Mouse (Mus musculus): Measurements from ENCODE around the gene Vwa8. TPM values are rescaled to one million over a fixed set of nuclear protein-coding genes. Genes with fewer than 3 reads are reported as not detected.
A peak's percentile ranks its signal among the peaks of the same experiment; 100 is the strongest.

Gene Vwa8
- polyA plus RNA-seq, 1 experiment from 2014 or later, result 13.9 TPM

DNA sequence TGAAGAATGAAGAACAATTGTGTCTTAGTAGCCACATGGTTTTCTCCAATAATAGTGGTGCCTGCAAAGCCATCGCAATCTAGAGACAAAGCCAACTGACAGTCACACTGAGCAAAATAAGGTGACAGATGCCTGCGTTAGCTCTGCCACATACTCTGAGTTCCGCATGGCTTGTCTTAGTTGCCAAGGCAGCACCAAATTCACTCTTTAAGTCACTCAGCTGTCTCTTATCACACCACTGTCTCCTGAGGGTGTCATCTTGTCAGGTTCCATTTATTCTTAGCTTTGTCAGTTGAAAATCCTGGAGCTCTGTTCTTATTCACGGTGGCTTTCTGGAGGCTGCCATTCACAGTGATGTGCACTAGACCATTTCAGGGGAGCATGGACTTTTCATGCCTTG, 17.7 kb upstream of the Vwa8 start:
- 85% methylated on average over 4 of the region's 4 CpGs for WGBS
- Histone ChIP-seq H3K4me1 (ENCODE audit: control insufficient read depth, insufficient read depth, low read length) (no peaks in the 10 kb centered on the region), H3K9ac (ENCODE audit: low read depth, low read length) (no peak overlapping the region), H3K4me3 (ENCODE audit: low read length) (no peak overlapping the region), H3K27ac (ENCODE audit: low read length) (no peak overlapping the region), H3K4me2 (ENCODE audit: low read depth, low read length) (no peak overlapping the region), H3K36me3 (ENCODE audit: control insufficient read depth, insufficient read depth, low read length) (no peaks in the 10 kb centered on the region), H3K9me3 (ENCODE audit: control insufficient read depth, low read length) (no peaks in the 10 kb centered on the region), H3K27me3 (replicated peaks; ENCODE audit: control insufficient read depth, insufficient read depth, low read length) (no peaks in the 10 kb centered on the region)
- ATAC-seq, result no peak

DNA sequence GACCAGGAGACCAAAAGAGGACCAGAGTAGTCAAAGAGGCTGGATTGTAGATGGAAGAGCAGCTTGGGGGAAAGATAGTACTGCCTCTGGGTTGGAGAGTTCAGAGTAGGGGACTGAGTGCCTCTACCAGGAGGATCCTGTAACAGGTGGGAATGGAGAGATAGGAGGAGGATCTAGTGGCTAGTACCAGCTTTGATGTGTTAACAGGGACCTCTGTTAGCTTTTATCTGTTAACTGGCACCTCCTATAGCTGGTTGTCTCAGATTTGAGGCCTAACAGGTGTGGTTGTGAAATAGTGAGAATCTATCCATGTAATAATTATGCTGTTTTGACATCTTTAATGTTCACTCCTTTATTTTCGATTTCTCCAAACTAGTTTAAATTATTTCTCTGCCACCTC, 904 bp upstream of the Vwa8 start:
- H3K4me3 ChIP-seq (ENCODE audit: low read length), result no peak overlapping the region
- no peak overlapping the region; the same call in 1 of the 2 replicates for H3K4me2 ChIP-seq (ENCODE audit: low read depth, low read length)
- no peak overlapping the region for H3K27ac ChIP-seq (ENCODE audit: low read length)
- ATAC-seq, result no peak
- peaks cover 11% of the 10 kb centered on the region for H3K4me1 ChIP-seq (ENCODE audit: control insufficient read depth, insufficient read depth, low read length)
- H3K36me3 ChIP-seq (ENCODE audit: control insufficient read depth, insufficient read depth, low read length), result no peaks in the 10 kb centered on the region
- WGBS, result 63% methylated on average over 1 of the region's 1 CpGs
- H3K9me3 ChIP-seq (ENCODE audit: control insufficient read depth, low read length), result no peaks in the 10 kb centered on the region
- H3K27me3 ChIP-seq (replicated peaks; ENCODE audit: control insufficient read depth, insufficient read depth, low read length), result no peaks in the 10 kb centered on the region
- H3K9ac ChIP-seq (ENCODE audit: low read depth, low read length), result no peak overlapping the region

DNA sequence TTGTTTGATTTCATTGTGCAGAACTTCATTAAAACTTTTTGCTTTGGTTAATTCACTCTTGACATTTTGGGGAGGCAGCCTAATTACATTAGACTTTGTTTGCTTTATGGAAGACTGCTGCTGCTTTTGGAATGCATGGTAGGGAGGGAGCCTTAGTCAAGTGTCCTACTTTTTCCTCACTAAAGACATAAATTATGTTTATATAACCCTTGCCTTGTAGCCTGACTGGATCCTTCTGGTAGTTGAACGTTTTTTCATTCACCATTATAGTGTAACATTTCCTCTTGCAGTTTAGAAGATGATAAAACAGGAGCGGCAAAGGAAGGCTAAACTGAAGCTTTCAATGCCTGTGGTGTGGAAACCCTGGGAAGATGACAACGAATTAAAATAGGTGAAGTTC, 375 bp upstream of the Vwa8 start:
- H3K9me3 ChIP-seq (ENCODE audit: control insufficient read depth, low read length), result no peaks in the 10 kb centered on the region
- peak overlapping the region; percentile 93 for H3K27ac ChIP-seq (ENCODE audit: low read length)
- no peak for ATAC-seq
- peak overlapping the region; percentile 97 for H3K4me3 ChIP-seq (ENCODE audit: low read length)
- H3K4me2 ChIP-seq (ENCODE audit: low read depth, low read length), result peak overlapping the region; percentile 87
- H3K9ac ChIP-seq (ENCODE audit: low read depth, low read length), result peak overlapping the region; percentile 97
- under 1% methylated on average over 3 of the region's 3 CpGs for WGBS
- peaks cover 11% of the 10 kb centered on the region for H3K4me1 ChIP-seq (ENCODE audit: control insufficient read depth, insufficient read depth, low read length)
- no peaks in the 10 kb centered on the region for H3K27me3 ChIP-seq (replicated peaks; ENCODE audit: control insufficient read depth, insufficient read depth, low read length)
- no peaks in the 10 kb centered on the region for H3K36me3 ChIP-seq (ENCODE audit: control insufficient read depth, insufficient read depth, low read length)

DNA sequence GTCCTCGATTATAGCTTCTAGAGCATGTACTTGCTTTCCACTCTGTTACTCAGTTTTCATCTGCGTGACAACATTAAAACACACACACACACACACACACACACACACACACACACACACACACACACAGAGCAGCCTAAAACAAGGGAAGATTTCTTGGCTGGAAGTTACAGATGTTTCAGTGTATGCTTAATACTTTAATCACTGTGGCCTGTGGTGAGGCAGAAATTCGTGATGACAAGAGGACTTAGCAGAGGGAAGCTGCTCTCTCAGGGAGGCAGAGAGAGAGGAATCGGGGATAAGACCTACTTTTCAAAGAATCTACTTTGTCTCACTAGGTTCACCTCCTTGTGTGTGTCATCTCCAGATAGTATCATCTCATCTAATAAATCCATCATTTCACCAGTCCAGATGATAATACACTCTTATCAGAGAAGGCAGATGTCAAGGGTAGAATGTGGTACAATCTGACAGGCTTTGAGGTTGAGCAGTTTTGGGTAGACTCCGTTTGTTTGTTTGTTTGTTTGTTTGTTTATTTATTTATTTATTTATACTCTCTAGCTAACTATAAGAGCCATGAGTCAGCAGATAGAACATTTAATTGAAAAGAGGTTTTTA, 1.2 kb downstream of the Vwa8 start:
- Histone ChIP-seq H3K36me3 (ENCODE audit: control insufficient read depth, insufficient read depth, low read length) (no peaks in the 10 kb centered on the region), H3K4me1 (ENCODE audit: control insufficient read depth, insufficient read depth, low read length) (peaks cover 11% of the 10 kb centered on the region), H3K27ac (ENCODE audit: low read length) (no peak overlapping the region), H3K4me3 (ENCODE audit: low read length) (no peak overlapping the region), H3K27me3 (replicated peaks; ENCODE audit: control insufficient read depth, insufficient read depth, low read length) (no peaks in the 10 kb centered on the region), H3K4me2 (ENCODE audit: low read depth, low read length) (peak overlapping the region; percentile 87), H3K9ac (ENCODE audit: low read depth, low read length) (peak overlapping the region; percentile 97; the same call in 1 of the 2 replicates), H3K9me3 (ENCODE audit: control insufficient read depth, low read length) (no peaks in the 10 kb centered on the region)
- 39% methylated on average over 5 of the region's 5 CpGs for WGBS
- no peak for ATAC-seq

DNA sequence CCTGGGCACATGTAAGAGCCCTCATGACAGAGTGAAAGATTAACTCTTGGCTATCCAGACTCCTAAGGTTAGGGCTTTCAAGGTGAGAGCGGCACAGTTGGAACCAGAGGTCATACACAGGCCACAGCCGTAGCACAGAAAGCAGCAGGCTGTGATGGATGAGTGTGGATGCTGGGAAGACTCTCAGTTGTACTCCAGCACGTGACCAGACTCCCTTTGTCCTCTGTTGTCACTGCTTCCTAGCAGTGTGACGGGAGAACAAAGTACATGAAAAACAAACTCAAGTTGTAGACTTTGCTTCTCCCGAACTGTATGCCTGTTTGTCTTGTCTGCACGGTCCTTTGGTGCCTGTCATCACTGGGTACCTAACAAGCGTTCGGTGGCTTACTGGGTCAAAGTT, 1.8 kb downstream of the Vwa8 start:
- ATAC-seq, result peak; percentile 67
- Histone ChIP-seq H3K27me3 (replicated peaks; ENCODE audit: control insufficient read depth, insufficient read depth, low read length) (no peaks in the 10 kb centered on the region), H3K36me3 (ENCODE audit: control insufficient read depth, insufficient read depth, low read length) (no peaks in the 10 kb centered on the region), H3K9me3 (ENCODE audit: control insufficient read depth, low read length) (no peaks in the 10 kb centered on the region), H3K4me1 (ENCODE audit: control insufficient read depth, insufficient read depth, low read length) (peaks cover 11% of the 10 kb centered on the region), H3K4me3 (ENCODE audit: low read length) (no peak overlapping the region), H3K4me2 (ENCODE audit: low read depth, low read length) (no peak overlapping the region), H3K9ac (ENCODE audit: low read depth, low read length) (no peak overlapping the region), H3K27ac (ENCODE audit: low read length) (no peak overlapping the region)
- WGBS, result 25% methylated on average over 8 of the region's 8 CpGs

DNA sequence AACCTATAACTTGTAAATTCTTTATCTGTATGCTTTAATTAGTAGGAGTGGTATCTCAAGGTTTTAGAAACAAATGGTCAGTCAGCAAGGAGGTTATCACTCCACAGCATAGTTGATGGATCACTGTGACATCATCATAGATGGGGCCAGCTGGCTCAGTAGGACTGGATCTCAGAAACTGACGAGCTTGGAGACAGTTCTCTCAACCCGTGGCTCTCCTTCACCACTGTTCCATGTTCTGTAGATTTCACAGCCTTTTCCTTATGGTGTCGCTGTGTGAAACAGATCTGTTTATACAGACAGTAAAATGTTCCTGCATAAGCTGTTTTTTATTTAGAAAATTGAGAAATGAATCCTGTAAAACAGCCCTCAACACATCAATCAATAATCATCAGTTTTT, 2.5 kb downstream of the Vwa8 start:
- WGBS, result 53% methylated on average over 3 of the region's 3 CpGs
- Histone ChIP-seq H3K36me3 (ENCODE audit: control insufficient read depth, insufficient read depth, low read length) (no peaks in the 10 kb centered on the region), H3K4me2 (ENCODE audit: low read depth, low read length) (no peak overlapping the region), H3K9ac (ENCODE audit: low read depth, low read length) (no peak overlapping the region), H3K4me3 (ENCODE audit: low read length) (no peak overlapping the region), H3K27ac (ENCODE audit: low read length) (no peak overlapping the region), H3K4me1 (ENCODE audit: control insufficient read depth, insufficient read depth, low read length) (peaks cover 11% of the 10 kb centered on the region), H3K9me3 (ENCODE audit: control insufficient read depth, low read length) (no peaks in the 10 kb centered on the region), H3K27me3 (replicated peaks; ENCODE audit: control insufficient read depth, insufficient read depth, low read length) (no peaks in the 10 kb centered on the region)
- no peak for ATAC-seq

DNA sequence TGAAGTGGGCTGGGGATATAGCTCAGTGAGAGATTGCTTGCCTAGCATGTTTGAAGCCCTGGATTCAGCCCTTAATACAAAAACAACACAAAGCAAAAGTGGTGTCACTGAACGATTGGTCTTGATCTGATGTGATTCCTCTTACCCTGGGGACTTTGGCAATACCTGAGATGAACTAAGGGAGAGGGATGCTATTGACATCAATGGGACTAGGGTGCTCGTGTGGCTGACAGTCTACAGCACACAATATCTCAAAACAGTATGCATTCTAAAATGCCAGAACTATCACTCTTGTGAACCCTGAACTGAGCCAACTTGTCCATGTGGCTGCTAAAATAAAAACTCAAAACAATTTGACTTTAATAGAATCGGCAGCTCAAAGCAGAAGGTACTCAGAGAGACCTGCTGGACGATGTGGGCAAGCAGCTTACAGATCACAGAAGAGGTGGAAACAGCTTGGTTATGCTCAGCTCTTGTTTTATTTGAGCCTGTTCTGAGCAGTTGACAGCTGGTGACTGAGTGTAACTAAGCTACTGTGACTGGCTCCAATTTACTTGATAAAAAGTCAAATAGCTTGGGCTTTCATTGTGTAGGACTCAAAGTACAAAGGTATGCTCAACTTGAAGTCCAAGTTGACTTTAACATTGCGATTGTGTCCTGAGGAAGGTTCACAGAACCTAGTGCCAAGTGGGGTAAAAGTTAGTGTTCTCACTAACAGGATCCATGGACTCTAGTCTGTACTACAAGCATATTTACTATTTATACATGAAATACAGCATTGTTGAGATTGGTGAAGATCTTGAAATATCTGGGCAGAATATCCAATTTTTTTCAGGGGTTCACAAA, 3.8 kb downstream of the Vwa8 start:
- ATAC-seq, result no peak
- peaks cover 11% of the 10 kb centered on the region for H3K4me1 ChIP-seq (ENCODE audit: control insufficient read depth, insufficient read depth, low read length)
- no peak overlapping the region for H3K27ac ChIP-seq (ENCODE audit: low read length)
- H3K9me3 ChIP-seq (ENCODE audit: control insufficient read depth, low read length), result no peaks in the 10 kb centered on the region
- H3K36me3 ChIP-seq (ENCODE audit: control insufficient read depth, insufficient read depth, low read length), result no peaks in the 10 kb centered on the region
- no peak overlapping the region for H3K4me3 ChIP-seq (ENCODE audit: low read length)
- no peak overlapping the region for H3K9ac ChIP-seq (ENCODE audit: low read depth, low read length)
- 84% methylated on average over 5 of the region's 5 CpGs for WGBS
- no peak overlapping the region for H3K4me2 ChIP-seq (ENCODE audit: low read depth, low read length)
- H3K27me3 ChIP-seq (replicated peaks; ENCODE audit: control insufficient read depth, insufficient read depth, low read length), result no peaks in the 10 kb centered on the region

DNA sequence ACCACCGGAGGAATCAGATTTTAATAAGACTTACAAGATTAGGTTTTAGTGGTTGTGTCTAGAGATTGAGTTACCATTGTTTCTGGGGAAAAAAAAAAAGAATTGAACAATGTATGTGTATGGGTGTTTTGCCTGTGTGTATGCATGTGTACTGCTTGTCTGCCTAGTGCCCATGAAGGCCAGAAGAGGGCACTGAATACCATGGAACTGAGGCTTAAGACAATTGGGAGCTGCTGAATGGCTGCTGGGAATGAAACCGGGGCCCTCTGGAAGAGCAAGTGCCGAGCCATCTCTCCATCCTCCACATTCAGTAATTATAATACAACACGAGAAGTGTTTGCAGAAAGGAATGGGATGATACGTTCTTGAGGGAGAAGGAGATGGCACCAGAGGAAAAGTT, 12.3 kb downstream of the Vwa8 start:
- ATAC-seq, result no peak
- Histone ChIP-seq H3K27ac (ENCODE audit: low read length) (no peak overlapping the region), H3K4me2 (ENCODE audit: low read depth, low read length) (no peak overlapping the region), H3K9me3 (ENCODE audit: control insufficient read depth, low read length) (no peaks in the 10 kb centered on the region), H3K27me3 (replicated peaks; ENCODE audit: control insufficient read depth, insufficient read depth, low read length) (no peaks in the 10 kb centered on the region), H3K9ac (ENCODE audit: low read depth, low read length) (no peak overlapping the region), H3K4me1 (ENCODE audit: control insufficient read depth, insufficient read depth, low read length) (no peaks in the 10 kb centered on the region), H3K36me3 (ENCODE audit: control insufficient read depth, insufficient read depth, low read length) (no peaks in the 10 kb centered on the region), H3K4me3 (ENCODE audit: low read length) (no peak overlapping the region)
- WGBS, result 90% methylated on average over 5 of the region's 5 CpGs

DNA sequence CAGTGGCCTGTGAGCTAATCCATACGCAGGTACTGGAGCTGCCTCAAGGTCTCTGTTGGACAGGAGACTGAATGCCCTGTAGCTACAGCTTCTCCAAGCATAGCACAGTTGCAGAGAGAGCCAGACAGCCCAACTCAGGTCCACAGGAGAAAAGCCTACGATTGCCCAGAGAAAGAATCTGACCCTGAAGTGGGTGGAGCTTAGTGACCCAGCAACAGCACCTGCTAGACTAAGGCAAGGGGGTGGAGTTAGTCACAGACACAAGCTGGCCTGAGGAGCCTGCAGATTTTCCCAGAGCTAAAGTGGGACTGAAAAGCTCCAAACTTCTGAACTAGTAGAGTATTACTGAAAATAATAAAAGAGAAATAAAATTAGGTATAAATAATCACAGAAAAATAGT, 21.2 kb downstream of the Vwa8 start:
- Histone ChIP-seq H3K27me3 (replicated peaks; ENCODE audit: control insufficient read depth, insufficient read depth, low read length) (no peaks in the 10 kb centered on the region), H3K4me1 (ENCODE audit: control insufficient read depth, insufficient read depth, low read length) (no peaks in the 10 kb centered on the region), H3K4me3 (ENCODE audit: low read length) (no peak overlapping the region), H3K27ac (ENCODE audit: low read length) (no peak overlapping the region), H3K9ac (ENCODE audit: low read depth, low read length) (no peak overlapping the region), H3K9me3 (ENCODE audit: control insufficient read depth, low read length) (no peaks in the 10 kb centered on the region), H3K4me2 (ENCODE audit: low read depth, low read length) (no peak overlapping the region), H3K36me3 (ENCODE audit: control insufficient read depth, insufficient read depth, low read length) (no peaks in the 10 kb centered on the region)
- WGBS, result 59% methylated on average over 2 of the region's 2 CpGs
- no peak for ATAC-seq
